Mouse (Mus musculus): ENCODE data around the gene Tango6.
"Not testable (repeated sequence)": the region's sequence is repeated elsewhere in the genome, so short reads cannot be mapped to it uniquely, and the experiment has no call there.

GRCm38 (mm10) chr8:106884826-106885400 is 202.0 kb downstream of the Tango6 start:
- TF ChIP-seq CTCF (IDR thresholded peaks at IDR 0.05; ENCODE audit: extremely low read depth, insufficient read length, insufficient replicate concordance, low read depth, low read length); POLR2A (IDR thresholded peaks at IDR 0.05; ENCODE audit: low read depth, low read length): not testable (repeated sequence)
